Mouse (Mus musculus) cortical plate, adult 2 months (tissue): ENCODE results near the gene Cacna1d. TPM values are rescaled to one million over a fixed set of nuclear protein-coding genes. Genes with fewer than 3 reads are reported as not detected.

Experiments used
- H3K27ac ChIP-seq: fragments of 200-500 bp; 2 replicates; pipeline ENCODE4 v1.5.1; 2012; ENCODE audit warnings: low read length, control low read depth, inconsistent platforms; ENCODE audit not compliant: insufficient read depth
- H3K4me1 ChIP-seq: fragments of 200-500 bp; 2 replicates; pipeline ENCODE4 v1.6.1; 2011; ENCODE audit warnings: low read length; ENCODE audit not compliant: control insufficient read depth, insufficient read depth
- H3K4me3 ChIP-seq: fragments of 200-500 bp; 2 replicates; pipeline ENCODE4 v1.5.1; 2011; ENCODE audit warnings: mild to moderate bottlenecking, low read length, control low read depth; ENCODE audit not compliant: insufficient read depth
- CTCF ChIP-seq: fragments of 200-500 bp; IDR thresholded peaks from 2 replicates; pipeline ENCODE4 v1.5.1; 2011; ENCODE audit warnings: mild to moderate bottlenecking, control low read depth, low read length; ENCODE audit not compliant: insufficient read depth; ENCODE audit errors: extremely low read depth
- POLR2A ChIP-seq: fragments of 200-500 bp; IDR thresholded peaks from 2 replicates; pipeline ENCODE4 v1.6.1; 2011; ENCODE audit warnings: mild to moderate bottlenecking, low read length, control low read depth; ENCODE audit not compliant: insufficient read depth; ENCODE audit errors: extremely low read depth
- polyA plus RNA-seq: library from polyadenylated mRNA; depleted of rRNA; stranded (reverse); fragments of >200 nt; gene quantifications from 2 replicates; pipeline ENCODE4 v1.2.3, GENCODE M21; 2012

Gene Cacna1d
- polyA plus RNA-seq, 1 experiment: 53.4 TPM

DNA sequence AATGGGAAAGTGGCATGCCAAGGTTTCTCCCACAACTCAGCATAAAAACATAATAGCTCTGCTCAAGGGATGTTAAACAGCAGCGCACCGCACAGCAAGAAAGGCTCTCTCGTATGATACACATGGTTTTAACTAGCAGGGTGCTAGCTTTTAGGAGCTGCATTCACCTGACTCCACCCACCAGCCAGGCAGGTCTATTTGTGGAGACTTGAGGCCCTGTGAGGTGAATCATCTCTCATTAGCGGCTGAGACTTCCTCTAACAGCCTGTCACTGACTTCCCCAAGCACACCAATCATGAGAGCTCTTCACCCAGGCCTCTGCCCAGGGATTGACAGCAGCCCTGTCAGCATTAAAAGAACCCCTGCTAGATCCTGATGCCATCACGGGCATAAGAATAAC is 295.0 kb downstream of the Cacna1d start:
- no peak overlapping the region for H3K27ac ChIP-seq

DNA sequence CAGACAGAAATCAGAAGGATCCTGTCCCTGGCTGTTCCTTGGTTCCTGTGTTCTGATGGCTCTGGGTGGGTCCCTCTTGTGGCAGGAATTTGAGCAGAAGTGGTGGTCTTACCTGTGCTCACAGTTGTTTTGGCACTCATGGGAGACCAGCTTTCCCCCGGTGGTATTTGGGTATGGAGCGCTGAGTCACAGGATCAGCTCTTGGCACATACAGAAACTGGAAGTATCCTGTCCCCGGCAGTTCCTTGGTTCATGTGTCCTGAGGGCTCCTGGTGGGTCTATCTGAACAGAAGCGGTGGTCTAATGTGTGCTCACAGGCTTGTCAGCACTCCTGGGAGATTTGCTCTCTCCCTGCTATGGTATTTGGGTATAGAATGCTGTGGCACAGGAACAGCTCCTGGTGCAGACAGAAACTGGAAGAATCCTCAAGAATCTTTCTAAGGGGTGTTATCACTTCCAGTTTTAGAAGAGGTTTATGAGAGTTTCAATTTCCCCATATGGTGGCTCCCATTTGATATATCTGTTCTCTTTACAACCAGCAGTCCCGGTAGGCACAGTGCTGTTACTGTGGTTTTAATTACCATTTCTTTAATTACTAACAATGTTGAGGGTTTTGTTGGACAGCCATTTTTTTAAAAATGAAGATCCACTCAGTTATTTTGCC is 300.8 kb downstream of the Cacna1d start:
- H3K4me3 ChIP-seq: no peak overlapping the region
- TF ChIP-seq POLR2A (no peak), CTCF (no peak)
- no peaks in the 10 kb centered on the region for H3K4me1 ChIP-seq

More for the DNA sequence above, 295.0 kb downstream of the Cacna1d start:
- no peak for TF ChIP-seq CTCF
- 0 out of 2 replicates have a peak, but pooled peaks have one; percentile 31 for TF ChIP-seq POLR2A
- Histone ChIP-seq H3K4me3 (no peak overlapping the region), H3K4me1 (peaks cover 12% of the 10 kb centered on the region)

DNA sequence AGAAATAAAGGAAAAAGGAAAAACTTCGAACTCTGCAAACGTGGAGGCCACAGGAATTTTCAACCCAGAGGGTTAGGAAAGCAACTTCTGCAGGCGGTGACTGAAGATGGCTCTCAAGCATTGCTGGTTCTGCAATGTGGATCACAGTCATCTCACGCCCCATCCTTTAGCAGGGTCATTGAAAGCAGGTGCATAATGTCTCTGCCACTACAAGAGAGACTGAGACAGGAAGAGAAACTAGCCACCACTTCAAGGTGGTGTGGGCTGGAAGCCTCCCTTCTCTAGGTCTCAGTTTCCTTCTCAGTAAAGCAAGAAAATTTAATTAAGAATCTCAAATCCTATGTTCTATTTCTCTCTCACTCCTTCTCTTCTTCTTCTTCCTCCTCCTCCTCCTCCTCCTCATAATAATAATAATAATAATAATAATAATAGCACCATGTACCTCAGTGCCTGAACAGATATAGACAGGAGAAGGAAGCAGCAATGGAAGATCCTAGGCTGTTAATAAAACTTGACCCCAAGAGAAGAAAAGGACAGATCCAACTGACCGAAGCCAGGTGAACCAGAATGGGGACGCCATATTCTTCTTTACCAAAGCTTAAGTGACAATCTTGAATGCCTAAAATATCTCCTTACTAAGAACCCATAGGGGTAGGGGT is 305.5 kb downstream of the Cacna1d start:
- Histone ChIP-seq H3K4me1 (no peaks in the 10 kb centered on the region), H3K4me3 (no peak overlapping the region), H3K27ac (no peak overlapping the region)
- TF ChIP-seq CTCF (no peak), POLR2A (no peak)

More for the DNA sequence above, 300.8 kb downstream of the Cacna1d start:
- H3K27ac ChIP-seq: no peak overlapping the region

DNA sequence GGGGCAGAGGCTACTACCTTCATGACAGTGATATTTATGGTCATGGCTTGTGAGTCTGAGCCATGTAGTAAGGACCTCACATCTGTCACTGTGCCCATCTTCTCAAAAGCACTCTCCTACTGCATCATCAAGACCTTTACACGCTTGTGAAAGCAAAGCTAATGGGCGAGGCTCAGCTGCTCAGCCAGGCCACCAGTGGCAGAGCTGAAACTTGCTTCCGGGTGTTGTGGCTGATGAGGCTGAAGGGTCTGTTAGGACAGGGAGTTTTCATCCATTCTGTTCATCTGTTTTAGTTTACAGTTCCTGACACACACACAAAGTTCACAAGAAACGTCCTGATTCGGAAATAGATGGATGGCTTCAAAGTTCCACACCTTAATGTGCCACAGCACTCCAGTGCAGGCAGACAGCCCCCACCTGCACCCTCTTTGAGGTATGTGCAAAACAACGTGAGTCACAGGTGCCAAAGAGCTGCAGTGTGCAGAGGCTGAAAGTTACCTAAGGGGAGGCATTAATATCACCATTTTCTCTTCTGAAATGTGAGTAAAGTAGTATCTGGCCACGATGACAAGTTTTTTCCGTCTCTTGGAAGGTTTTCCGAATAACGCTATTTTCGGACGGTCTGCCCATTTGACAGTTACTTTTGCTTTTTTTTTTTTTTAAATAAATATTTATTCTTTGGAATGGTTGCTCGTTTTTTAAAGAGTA is 306.7 kb downstream of the Cacna1d start:
- Histone ChIP-seq H3K27ac (no peak overlapping the region), H3K4me3 (no peak overlapping the region), H3K4me1 (no peaks in the 10 kb centered on the region)
- no peak for TF ChIP-seq POLR2A
- TF ChIP-seq CTCF: no peak

DNA sequence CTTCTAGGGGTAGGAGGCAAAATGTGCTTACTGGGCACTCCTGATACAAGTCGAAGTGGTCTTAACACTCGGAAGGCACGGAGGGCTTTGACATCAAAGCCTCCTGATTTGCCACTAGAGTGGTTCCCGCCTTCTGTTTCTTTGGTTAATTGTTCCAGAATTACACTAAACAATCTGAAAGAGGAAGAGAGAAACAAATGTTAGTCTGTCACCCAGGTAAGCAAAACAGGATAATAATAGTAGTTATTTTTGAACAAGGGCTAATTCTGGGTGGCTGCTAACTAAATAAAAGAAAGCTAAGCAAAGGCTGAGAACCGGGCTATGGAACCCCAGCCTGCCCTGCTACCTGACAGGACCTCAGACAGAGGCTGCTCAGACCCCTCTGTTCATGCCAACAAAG is 307.2 kb downstream of the Cacna1d start:
- no peak for TF ChIP-seq POLR2A
- no peak for TF ChIP-seq CTCF
- no peak overlapping the region for H3K4me3 ChIP-seq
- no peak overlapping the region for H3K27ac ChIP-seq
- no peaks in the 10 kb centered on the region for H3K4me1 ChIP-seq

DNA sequence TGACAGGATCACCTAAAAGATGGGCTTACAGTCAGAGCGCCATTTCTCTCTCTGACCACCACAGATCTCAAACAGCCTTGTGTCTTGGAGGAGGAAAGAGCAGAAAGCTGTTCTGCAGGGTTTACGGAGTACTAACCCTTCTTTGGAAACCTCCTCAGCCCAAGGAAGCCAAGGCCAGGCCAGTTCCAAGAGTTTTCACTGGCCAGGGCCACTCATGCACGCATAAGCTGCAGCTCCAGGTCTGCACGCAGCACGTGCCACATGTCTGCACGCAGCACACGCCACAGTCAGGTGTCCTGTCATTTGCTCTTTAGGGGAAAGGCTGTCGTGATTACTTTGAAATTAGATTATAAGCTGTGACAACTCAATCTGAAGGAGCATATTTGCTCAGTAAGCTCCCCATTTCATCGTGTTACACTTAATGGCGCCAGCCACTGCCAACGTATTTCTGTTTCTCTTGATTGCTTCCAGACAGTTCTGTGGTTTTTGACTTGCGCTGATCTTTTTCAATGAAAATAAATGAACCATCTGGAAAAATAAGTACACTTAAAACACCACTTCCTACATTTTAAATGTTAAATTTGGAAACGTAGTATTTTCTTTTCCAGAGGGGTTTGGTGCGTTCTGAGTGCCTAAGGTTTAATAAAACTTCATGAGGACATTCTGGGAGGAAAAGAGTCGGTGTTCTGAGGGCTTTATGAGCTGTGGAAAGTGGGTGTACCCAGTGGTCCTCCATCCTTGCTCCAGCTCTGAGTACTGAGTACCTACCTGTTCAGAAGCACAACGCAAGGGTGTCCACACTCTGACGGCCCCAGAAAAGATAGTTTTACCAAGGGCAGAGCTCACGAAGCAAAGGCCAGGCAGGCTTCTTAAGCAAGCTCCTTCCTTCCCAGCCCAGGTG is 308.4 kb downstream of the Cacna1d start:
- H3K27ac ChIP-seq: no peak overlapping the region
- TF ChIP-seq CTCF (no peak), POLR2A (no peak)
- H3K4me3 ChIP-seq: no peak overlapping the region
- H3K4me1 ChIP-seq: no peaks in the 10 kb centered on the region

DNA sequence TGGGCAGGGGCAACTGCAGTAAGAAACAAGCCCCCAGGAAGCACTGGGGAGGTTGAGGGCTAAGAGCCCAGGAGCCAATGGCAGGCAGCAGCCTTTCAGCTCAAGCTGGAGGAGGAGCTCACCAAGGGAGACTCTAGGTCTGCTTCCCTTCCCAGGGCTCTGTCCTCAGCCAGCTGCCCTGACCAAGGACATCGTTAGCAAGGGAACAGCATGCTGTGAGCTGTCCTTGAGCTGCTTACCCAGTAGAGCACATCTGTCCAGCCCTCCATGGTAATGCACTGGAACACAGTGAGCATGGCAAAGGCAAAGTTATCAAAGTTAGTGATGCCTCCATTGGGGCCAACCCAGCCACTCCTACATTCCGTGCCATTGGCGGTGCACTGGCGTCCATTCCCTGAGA is 312.9 kb downstream of the Cacna1d start:
- TF ChIP-seq CTCF (no peak), POLR2A (no peak)
- no peaks in the 10 kb centered on the region for H3K4me1 ChIP-seq

DNA sequence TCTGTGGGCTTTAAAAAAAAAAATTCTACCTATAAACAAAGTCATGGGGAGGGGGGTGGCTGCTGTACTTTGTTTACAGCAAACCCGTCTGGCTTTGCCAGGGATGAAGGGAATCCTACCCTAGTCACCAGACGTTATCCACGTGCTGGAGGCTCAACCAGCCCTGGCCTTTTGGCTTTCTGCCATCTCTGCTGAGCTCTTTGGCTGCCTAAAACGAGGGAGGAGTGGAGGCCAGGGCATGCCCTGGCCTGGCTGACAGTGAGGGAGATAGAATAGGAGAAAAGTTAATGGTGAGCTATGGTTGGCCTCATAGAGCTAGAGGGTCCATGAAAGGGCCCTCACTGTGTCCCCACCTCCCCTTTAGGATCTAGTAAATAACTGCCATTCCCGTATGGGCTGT is 313.4 kb downstream of the Cacna1d start:
- no peak overlapping the region for H3K4me3 ChIP-seq
- H3K27ac ChIP-seq: no peak overlapping the region
- no peak for TF ChIP-seq POLR2A
- no peak for TF ChIP-seq CTCF
- no peaks in the 10 kb centered on the region for H3K4me1 ChIP-seq

More for the DNA sequence above, 312.9 kb downstream of the Cacna1d start:
- Histone ChIP-seq H3K4me3 (no peak overlapping the region), H3K27ac (no peak overlapping the region)

DNA sequence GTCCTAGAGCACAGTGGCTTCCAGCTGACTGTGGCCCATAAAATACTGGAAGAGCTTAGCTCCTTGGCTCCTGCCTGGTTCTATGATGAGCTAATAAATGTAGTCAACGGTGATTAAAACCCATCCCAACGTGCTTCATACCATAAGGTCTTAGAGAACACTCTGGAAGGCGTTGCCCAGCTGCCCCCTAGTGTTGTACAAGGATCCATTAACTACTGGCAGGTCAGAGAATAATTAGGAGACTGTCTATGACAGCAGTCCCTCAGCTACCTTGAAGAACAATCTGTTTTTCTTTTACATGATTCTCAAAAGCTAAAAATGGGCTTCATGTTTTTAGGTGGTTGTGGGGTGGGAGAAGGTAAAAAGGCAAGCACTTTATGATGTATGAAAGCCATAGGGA is 315.9 kb downstream of the Cacna1d start:
- no peak overlapping the region for H3K27ac ChIP-seq
- TF ChIP-seq POLR2A (no peak), CTCF (no peak)
- H3K4me1 ChIP-seq: no peaks in the 10 kb centered on the region; the same call in 1 of the 2 replicates
- no peak overlapping the region for H3K4me3 ChIP-seq
